In the genomic region with DNA sequence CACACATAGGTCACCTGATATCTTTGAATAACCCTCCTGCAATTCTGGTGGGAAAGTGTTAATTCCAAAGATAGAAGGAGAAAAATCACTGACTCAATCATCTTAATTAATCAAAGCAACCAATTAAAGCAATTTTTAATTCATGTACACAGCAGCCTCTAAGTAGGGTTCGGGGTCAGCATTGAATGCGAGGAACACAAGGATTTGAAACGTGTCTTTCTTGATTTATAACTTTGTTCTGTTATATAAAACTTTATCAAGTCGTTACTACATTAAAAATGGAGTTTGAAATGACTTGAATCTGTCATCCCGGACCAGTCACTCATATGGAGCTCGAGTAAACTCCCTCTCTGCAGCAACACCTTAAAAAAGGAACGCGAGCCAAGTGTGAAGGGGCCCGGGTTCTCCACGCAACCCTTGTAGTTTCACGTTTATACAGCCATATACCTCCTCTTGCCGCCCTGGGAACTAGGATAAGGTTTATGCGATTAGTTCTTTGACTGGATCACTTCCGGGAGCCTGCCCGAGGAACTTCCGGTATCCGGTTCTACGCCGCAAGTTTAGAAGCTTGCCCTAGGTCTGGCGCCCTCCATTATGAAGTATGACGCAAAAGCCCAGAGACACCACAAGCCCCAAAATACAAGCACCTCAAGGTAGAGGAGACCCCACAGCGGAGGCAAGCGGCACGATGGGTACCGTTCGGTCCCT, we compare ENCODE assay signal across 9 mouse cellular contexts. TPM values are rescaled to one million over a fixed set of nuclear protein-coding genes. Genes with fewer than 3 reads are reported as not detected.
A peak's percentile ranks its signal among the peaks of the same experiment; 100 is the strongest.
DNase-seq lines count a peak whose midpoint lies in the region; ATAC-seq and TF ChIP-seq lines count a peak whose summit lies in the region.
"Had no signal": no experiment of that assay in that cellular context is flagged by ENCODE, and none has a peak within 500 bp of the region (broad histone marks: within the 10 kb centered on the region; RNA-seq: fewer than 3 reads in every experiment).

No protein-coding gene starts in this region.

- no peaks in the 10 kb centered on the region for H3K36me3 ChIP-seq in testis, adult 2 months (ENCODE audit: control insufficient read depth, insufficient read depth, low read length)
- H3K36me3 ChIP-seq in liver, embryonic 13.5 days, result no peaks in the 10 kb centered on the region

- no peaks in the 10 kb centered on the region for H3K9me3 ChIP-seq in liver, embryonic 13.5 days (replicated peaks)

- peak overlapping the region; percentile 79 for H3K9ac ChIP-seq in liver, embryonic 13.5 days

- H3K4me2 ChIP-seq in liver, embryonic 13.5 days, result peak overlapping the region; percentile 85

- peak overlapping the region; percentile 97 for H3K4me3 ChIP-seq in testis, adult 2 months (ENCODE audit: control insufficient read depth, low read depth, low read length)
- H3K4me3 ChIP-seq in liver, embryonic 13.5 days (replicated peaks), result peak overlapping the region; percentile 61

- TF ChIP-seq POLR2A in testis, adult 2 months (IDR thresholded peaks at IDR 0.05; ENCODE audit: control insufficient read depth, low read depth, low read length), result no peak

- no peak for TF ChIP-seq CTCF in testis, adult 2 months (IDR thresholded peaks at IDR 0.05; ENCODE audit: control insufficient read depth, insufficient read depth, insufficient replicate concordance, low read depth, low read length)

- H3K27me3 ChIP-seq in testis, adult 2 months (ENCODE audit: control insufficient read depth, insufficient read depth, low read length), result no peaks in the 10 kb centered on the region
- H3K27me3 ChIP-seq in liver, embryonic 13.5 days, result no peaks in the 10 kb centered on the region

- peaks cover 3% of the 10 kb centered on the region; the same call in 1 of the 2 replicates for H3K4me1 ChIP-seq in testis, adult 2 months (ENCODE audit: control insufficient read depth, insufficient read depth, low read length)
- peaks cover 44% of the 10 kb centered on the region for H3K4me1 ChIP-seq in liver, embryonic 13.5 days (replicated peaks)

- peak; percentile 82 for ATAC-seq in liver, embryonic 13.5 days (ENCODE audit: low read depth)

- H3K27ac ChIP-seq in testis, adult 2 months (ENCODE audit: control insufficient read depth, insufficient read depth, low read depth, low read length), result peak overlapping the region; percentile 99
- H3K27ac ChIP-seq in liver, embryonic 13.5 days, result peak overlapping the region; percentile 100

- no peak for DNase-seq in testis, postnatal 10 days (ENCODE audit: low spot score)
- peak; percentile 79 for DNase-seq in c-Kit-positive CD71-negative TER-119-negative erythroid progenitor cells, embryonic 14.5 days (ENCODE audit: low read depth)
- peak; percentile 84 to 87 for DNase-seq in gastrocnemius, adult 8-10 months (ENCODE audit: low spot score in 2 of 2)
- peak; percentile 96 for DNase-seq in kidney, adult 9 months
- peak; percentile 86 for DNase-seq in liver, embryonic 13.5 days
- peak; percentile 97 for DNase-seq in naive thymus-derived CD4-positive, alpha-beta T cell, adult 2 months (ENCODE audit: low read depth)
- no peak for DNase-seq in Muller cell, postnatal 12 days (ENCODE audit: inconsistent ontology term)

- 5% methylated on average over 26 of the region's 26 CpGs for WGBS in liver, embryonic 13.5 days (ENCODE audit: insufficient replicate concordance)

RNA-seq across cellular contexts. Expression of gene Zfp239, which starts 17.0 kb away (rescaled TPM):
- polyA plus RNA-seq in testis, adult 2 months (2012; rRNA removed), result 4.6 TPM in 2 replicates
- total RNA-seq in gastrocnemius, adult 8-10 months (2022), result 1 to 10 TPM; 1.1 to 2.7 (median 1.9) TPM
- polyA plus RNA-seq in liver, embryonic 13.5 days (2015; fragmentation: Nextera tagmentation; extraction: Ambion mirVana), result 3.0 and 4.1 TPM in 2 replicates

RNA-seq across cellular contexts. Expression of gene Hnrnpf, which starts 21.3 kb away (rescaled TPM):
- polyA plus RNA-seq in testis, adult 2 months (2012; rRNA removed), result 286 and 325 TPM in 2 replicates
- 100 to 1,000 TPM in 1 of 4 experiments, 10 to 100 TPM in 3; 85.6 to 104 (median 94.2) TPM for total RNA-seq in gastrocnemius, adult 8-10 months (2022)
- 594 and 691 TPM in 2 replicates for polyA plus RNA-seq in liver, embryonic 13.5 days (2015; fragmentation: Nextera tagmentation; extraction: Ambion mirVana)

RNA-seq across cellular contexts. Expression of gene Zfp637, which starts 37.9 kb away (rescaled TPM):
- 6.0 and 8.6 TPM in 2 replicates for polyA plus RNA-seq in testis, adult 2 months (2012; rRNA removed)
- total RNA-seq in gastrocnemius, adult 8-10 months (2022), result 10 to 100 TPM; 42.8 to 52.2 (median 43.6) TPM
- 38.8 and 39.8 TPM in 2 replicates for polyA plus RNA-seq in liver, embryonic 13.5 days (2015; fragmentation: Nextera tagmentation; extraction: Ambion mirVana)

RNA-seq across cellular contexts. Expression of gene Fxyd4, which starts 58.6 kb away (rescaled TPM):
- 3.6 TPM in 1 of 2 replicates, not detected in the other for polyA plus RNA-seq in testis, adult 2 months (2012; rRNA removed)
- not detected for total RNA-seq in gastrocnemius, adult 8-10 months (2022)
- polyA plus RNA-seq in liver, embryonic 13.5 days (2015; fragmentation: Nextera tagmentation; extraction: Ambion mirVana), result 0.37 and 0.38 TPM in 2 replicates
- total RNA-seq: left cerebral cortex, adult 8-10 months had no signal

Comparison
In these comparisons a context has a peak if more than half of its experiments do, and no peak if none do; other contexts are left out.
1. DNase-seq: peak in c-Kit-positive CD71-negative TER-119-negative erythroid progenitor cells, embryonic 14.5 days (single experiment), gastrocnemius, adult 8-10 months (2 of 2), kidney, adult 9 months (single experiment), liver, embryonic 13.5 days (single experiment) and naive thymus-derived CD4-positive, alpha-beta T cell, adult 2 months (single experiment); none in testis, postnatal 10 days (single experiment) and Muller cell, postnatal 12 days (single experiment).